Mouse (Mus musculus) olfactory bulb, adult 2 months (tissue): ENCODE results near the gene Ubac2.

Experiments
- CTCF ChIP-seq: fragments of 200-500 bp; IDR thresholded peaks from 2 replicates; pipeline ENCODE4 v1.5.1; 2012; ENCODE audit warnings: low read depth, mild to moderate bottlenecking, low read length, moderate library complexity; ENCODE audit not compliant: insufficient read depth
- POLR2A ChIP-seq: fragments of 200-500 bp; IDR thresholded peaks from 2 replicates; pipeline ENCODE4 v1.6.1; 2012; ENCODE audit warnings: mild to moderate bottlenecking, low read depth, low read length, moderate library complexity; ENCODE audit not compliant: insufficient read depth

DNA sequence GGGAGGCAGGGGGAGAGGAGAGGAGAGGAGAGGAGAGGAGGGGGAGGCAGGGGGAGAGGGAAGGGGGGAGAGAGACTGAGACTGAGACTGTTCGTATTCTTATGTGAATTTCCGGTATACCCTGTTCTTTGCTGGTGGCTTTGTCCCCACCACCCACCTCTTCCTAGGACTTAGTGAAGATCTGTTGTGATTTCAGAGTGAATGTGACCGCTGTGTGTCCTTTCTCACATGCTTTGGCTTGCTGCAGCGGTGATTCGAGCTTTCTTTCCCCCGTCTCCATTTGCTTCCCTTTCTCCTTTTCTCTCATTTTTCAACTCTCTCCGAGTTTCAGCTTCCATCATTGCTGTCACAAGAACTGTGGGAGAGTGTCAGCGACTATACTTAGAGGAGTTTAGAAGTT lies 68.3 kb downstream of the Ubac2 start:
- no peak for TF ChIP-seq CTCF
- TF ChIP-seq POLR2A, result no peak
